Mouse (Mus musculus): ENCODE measurements at regions not wholly inside any gene's neighbourhood (a gene's known extent, or its start where the extent isn't known, plus 50 kb on each side); places are given as distances from the start of the nearest gene placed in this dataset.

DNA sequence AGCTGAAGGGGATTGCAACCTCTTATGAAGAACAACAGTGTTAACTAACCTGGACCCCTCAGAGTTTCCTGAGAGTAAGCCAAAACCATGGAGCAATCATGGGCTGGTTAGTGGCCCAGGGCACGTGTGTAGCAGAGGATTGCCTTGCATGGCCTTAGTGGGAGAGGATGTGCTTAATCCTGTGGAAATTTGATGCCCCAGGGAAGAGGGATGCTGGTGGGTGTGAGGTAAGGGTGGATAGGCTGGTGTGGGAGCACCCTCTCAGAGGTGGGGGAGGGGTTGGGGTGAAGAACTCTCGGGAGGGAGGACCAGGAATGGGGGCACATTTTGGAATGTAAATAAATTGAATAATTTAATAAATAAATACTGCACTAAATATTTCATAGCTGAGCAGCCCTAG is 288.2 kb upstream of the Kcnh7 start:
- Histone ChIP-seq H3K4me1 (ENCODE audit: insufficient read depth, low read depth, low read length) (no peaks in the 10 kb centered on the region), H3K9me3 (replicated peaks) (no peaks in the 10 kb centered on the region), H3K36me3 (replicated peaks) (no peaks in the 10 kb centered on the region), H3K4me3 (ENCODE audit: low read depth, low read length) (no peak overlapping the region), H3K27me3 (ENCODE audit: insufficient read depth, low read length) (no peaks in the 10 kb centered on the region)
- no peak for TF ChIP-seq GATA1 (IDR thresholded peaks at IDR 0.05; ENCODE audit: borderline replicate concordance, low read length)
- no peak for TF ChIP-seq GATA2 (IDR thresholded peaks at IDR 0.05; ENCODE audit: borderline replicate concordance, low read depth, low read length)
- no peak for TF ChIP-seq POLR2AphosphoS5 (IDR thresholded peaks at IDR 0.05; ENCODE audit: insufficient replicate concordance, low read depth, low read length)
- ATAC-seq (ENCODE audit: extremely low read depth, insufficient number of reproducible peaks, low FRiP score, poor library complexity, severe bottlenecking) (no peak), DNase-seq (ENCODE audit: low spot score) (no peak)

- DNase-seq (ENCODE audit: low spot score) = no peak
- H3K9me3 ChIP-seq (replicated peaks) = no peaks in the 10 kb centered on the region
Observed at GRCm38 (mm10) chr2:63459112-63459511, 275.0 kb upstream of the Kcnh7 start.

DNA sequence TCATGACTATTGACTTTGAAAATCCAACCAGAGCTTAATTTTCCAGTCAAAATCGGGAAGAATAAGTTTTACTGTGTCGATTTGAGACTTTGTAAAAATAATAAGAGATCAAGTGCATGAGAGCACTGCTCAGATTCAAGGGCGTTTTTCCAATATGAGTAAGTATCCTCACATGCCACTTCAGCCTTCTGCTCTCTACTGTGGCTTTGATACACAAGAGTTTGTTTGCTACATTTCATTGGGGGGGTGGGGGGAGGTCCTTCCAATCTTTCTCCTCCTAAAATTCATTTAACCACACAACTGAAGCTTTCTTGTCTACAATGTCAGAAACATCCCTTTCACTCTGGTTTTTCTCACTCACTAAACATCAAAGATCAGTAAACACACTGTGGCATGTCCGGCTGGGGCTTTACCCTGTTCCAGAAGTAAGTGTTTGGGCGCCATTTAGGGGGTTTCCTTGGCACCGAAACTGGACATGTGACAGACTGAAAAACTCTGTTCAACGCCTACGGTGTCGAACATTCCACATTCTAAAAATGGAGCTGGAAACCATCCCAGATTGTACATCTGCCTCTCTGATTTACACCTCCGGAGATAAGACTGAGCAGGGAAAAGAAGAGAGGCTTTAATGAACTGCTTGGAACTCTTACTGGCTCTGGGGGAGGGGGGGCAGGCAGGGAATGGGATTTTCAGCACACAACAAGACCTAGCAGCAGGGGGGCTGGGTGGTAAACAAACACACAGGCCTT is 270.4 kb upstream of the Kcnh7 start:
- Histone ChIP-seq H3K36me3 (replicated peaks) (no peaks in the 10 kb centered on the region), H3K27me3 (ENCODE audit: insufficient read depth, low read length) (no peaks in the 10 kb centered on the region), H3K9me3 (replicated peaks) (no peaks in the 10 kb centered on the region; the same call in 1 of the 2 replicates), H3K4me3 (ENCODE audit: low read depth, low read length) (no peak overlapping the region), H3K4me1 (ENCODE audit: insufficient read depth, low read depth, low read length) (no peaks in the 10 kb centered on the region)
- ATAC-seq (ENCODE audit: extremely low read depth, insufficient number of reproducible peaks, low FRiP score, poor library complexity, severe bottlenecking) (no peak), DNase-seq (ENCODE audit: low spot score) (no peak)
- no peak for TF ChIP-seq CTCF (IDR thresholded peaks at IDR 0.05; ENCODE audit: low read depth, low read length)
- TF ChIP-seq GATA1 (IDR thresholded peaks at IDR 0.05; ENCODE audit: borderline replicate concordance, low read length) = no peak
- no peak for TF ChIP-seq POLR2AphosphoS5 (IDR thresholded peaks at IDR 0.05; ENCODE audit: insufficient replicate concordance, low read depth, low read length)
- TF ChIP-seq TAL1 (conservative IDR thresholded peaks at IDR 0.05; ENCODE audit: low read depth, low read length) = no peak
- TF ChIP-seq GATA2 (IDR thresholded peaks at IDR 0.05; ENCODE audit: borderline replicate concordance, low read depth, low read length) = no peak

More at GRCm38 (mm10) chr2:63459112-63459511, 275.0 kb upstream of the Kcnh7 start:
- Histone ChIP-seq H3K27me3 (ENCODE audit: insufficient read depth, low read length) (no peaks in the 10 kb centered on the region), H3K36me3 (replicated peaks) (no peaks in the 10 kb centered on the region), H3K4me3 (ENCODE audit: low read depth, low read length) (no peak overlapping the region), H3K4me1 (ENCODE audit: insufficient read depth, low read depth, low read length) (no peaks in the 10 kb centered on the region)
- no peak for TF ChIP-seq POLR2AphosphoS5 (IDR thresholded peaks at IDR 0.05; ENCODE audit: insufficient replicate concordance, low read depth, low read length)
- no peak for TF ChIP-seq TAL1 (conservative IDR thresholded peaks at IDR 0.05; ENCODE audit: low read depth, low read length)
- no peak for TF ChIP-seq GATA1 (IDR thresholded peaks at IDR 0.05; ENCODE audit: borderline replicate concordance, low read length)
- no peak for TF ChIP-seq GATA2 (IDR thresholded peaks at IDR 0.05; ENCODE audit: borderline replicate concordance, low read depth, low read length)
- TF ChIP-seq CTCF (IDR thresholded peaks at IDR 0.05; ENCODE audit: low read depth, low read length) = no peak
- no peak for ATAC-seq (ENCODE audit: extremely low read depth, insufficient number of reproducible peaks, low FRiP score, poor library complexity, severe bottlenecking)

DNA sequence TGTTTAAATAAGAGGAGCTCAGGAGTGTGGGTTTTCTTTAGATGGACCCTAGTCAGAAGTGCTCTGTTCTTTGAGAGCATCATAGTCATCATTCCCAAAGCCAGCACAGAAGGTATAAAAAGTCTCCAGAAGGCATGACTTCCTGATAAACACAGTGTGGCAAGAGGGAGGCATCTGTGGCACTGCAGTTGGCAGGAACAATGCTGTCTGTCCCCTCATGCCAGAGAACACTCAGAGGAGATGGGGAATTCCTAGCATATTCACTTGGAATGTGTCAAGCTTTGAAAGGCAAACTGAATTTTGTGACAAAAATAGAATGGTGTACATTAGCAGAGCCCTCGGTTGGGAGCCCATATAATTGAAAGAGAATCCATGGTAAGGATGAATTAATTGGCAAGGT is 268.8 kb upstream of the Kcnh7 start:
- TF ChIP-seq GATA1 (IDR thresholded peaks at IDR 0.05; ENCODE audit: borderline replicate concordance, low read length) (no peak), POLR2AphosphoS5 (IDR thresholded peaks at IDR 0.05; ENCODE audit: insufficient replicate concordance, low read depth, low read length) (no peak), TAL1 (conservative IDR thresholded peaks at IDR 0.05; ENCODE audit: low read depth, low read length) (no peak), CTCF (IDR thresholded peaks at IDR 0.05; ENCODE audit: low read depth, low read length) (no peak), GATA2 (IDR thresholded peaks at IDR 0.05; ENCODE audit: borderline replicate concordance, low read depth, low read length) (no peak)
- DNase-seq (ENCODE audit: low spot score) (no peak), ATAC-seq (ENCODE audit: extremely low read depth, insufficient number of reproducible peaks, low FRiP score, poor library complexity, severe bottlenecking) (no peak)
- H3K4me1 ChIP-seq (ENCODE audit: insufficient read depth, low read depth, low read length) = no peaks in the 10 kb centered on the region
- H3K9me3 ChIP-seq (replicated peaks) = no peaks in the 10 kb centered on the region; the same call in 1 of the 2 replicates
- H3K4me3 ChIP-seq (ENCODE audit: low read depth, low read length) = no peak overlapping the region
- H3K36me3 ChIP-seq (replicated peaks) = no peaks in the 10 kb centered on the region
- no peaks in the 10 kb centered on the region for H3K27me3 ChIP-seq (ENCODE audit: insufficient read depth, low read length)

GRCm38 (mm10) chr2:63452164-63452563 is 268.1 kb upstream of the Kcnh7 start:
- Histone ChIP-seq H3K9me3 (replicated peaks) (no peaks in the 10 kb centered on the region; the same call in 1 of the 2 replicates), H3K4me1 (ENCODE audit: insufficient read depth, low read depth, low read length) (no peaks in the 10 kb centered on the region), H3K4me3 (ENCODE audit: low read depth, low read length) (no peak overlapping the region), H3K27me3 (ENCODE audit: insufficient read depth, low read length) (no peaks in the 10 kb centered on the region), H3K36me3 (replicated peaks) (no peaks in the 10 kb centered on the region)
- no peak for ATAC-seq (ENCODE audit: extremely low read depth, insufficient number of reproducible peaks, low FRiP score, poor library complexity, severe bottlenecking)
- no peak for DNase-seq (ENCODE audit: low spot score)
- no peak for TF ChIP-seq TAL1 (conservative IDR thresholded peaks at IDR 0.05; ENCODE audit: low read depth, low read length)
- no peak for TF ChIP-seq POLR2AphosphoS5 (IDR thresholded peaks at IDR 0.05; ENCODE audit: insufficient replicate concordance, low read depth, low read length)
- no peak for TF ChIP-seq GATA2 (IDR thresholded peaks at IDR 0.05; ENCODE audit: borderline replicate concordance, low read depth, low read length)
- TF ChIP-seq CTCF (IDR thresholded peaks at IDR 0.05; ENCODE audit: low read depth, low read length) = no peak

GRCm38 (mm10) chr2:63434327-63434726 is 250.2 kb upstream of the Kcnh7 start:
- H3K4me1 ChIP-seq (ENCODE audit: insufficient read depth, low read depth, low read length) = no peaks in the 10 kb centered on the region
- TF ChIP-seq TAL1 (conservative IDR thresholded peaks at IDR 0.05; ENCODE audit: low read depth, low read length) = no peak
- TF ChIP-seq POLR2AphosphoS5 (IDR thresholded peaks at IDR 0.05; ENCODE audit: insufficient replicate concordance, low read depth, low read length) = no peak
- TF ChIP-seq GATA2 (IDR thresholded peaks at IDR 0.05; ENCODE audit: borderline replicate concordance, low read depth, low read length) = no peak
- no peak for TF ChIP-seq GATA1 (IDR thresholded peaks at IDR 0.05; ENCODE audit: borderline replicate concordance, low read length)
- TF ChIP-seq CTCF (IDR thresholded peaks at IDR 0.05; ENCODE audit: low read depth, low read length) = no peak
- ATAC-seq (ENCODE audit: extremely low read depth, insufficient number of reproducible peaks, low FRiP score, poor library complexity, severe bottlenecking) = no peak

More at GRCm38 (mm10) chr2:63434327-63434726, 250.2 kb upstream of the Kcnh7 start:
- no peaks in the 10 kb centered on the region for H3K27me3 ChIP-seq (ENCODE audit: insufficient read depth, low read length)
- H3K36me3 ChIP-seq (replicated peaks) = no peaks in the 10 kb centered on the region
- H3K9me3 ChIP-seq (replicated peaks) = no peaks in the 10 kb centered on the region
- no peak for DNase-seq (ENCODE audit: low spot score)
- no peak overlapping the region for H3K4me3 ChIP-seq (ENCODE audit: low read depth, low read length)

Measured in G1E (cell line).